Mouse (Mus musculus) urinary bladder, postnatal 14 days (tissue): Measurements from ENCODE around the gene Borcs6.

Source experiments
- DNase-seq: peaks from one replicate; pipeline ENCODE4 v3.0.0; 2021; ENCODE audit warnings: low spot score

Gene Borcs6

DNA sequence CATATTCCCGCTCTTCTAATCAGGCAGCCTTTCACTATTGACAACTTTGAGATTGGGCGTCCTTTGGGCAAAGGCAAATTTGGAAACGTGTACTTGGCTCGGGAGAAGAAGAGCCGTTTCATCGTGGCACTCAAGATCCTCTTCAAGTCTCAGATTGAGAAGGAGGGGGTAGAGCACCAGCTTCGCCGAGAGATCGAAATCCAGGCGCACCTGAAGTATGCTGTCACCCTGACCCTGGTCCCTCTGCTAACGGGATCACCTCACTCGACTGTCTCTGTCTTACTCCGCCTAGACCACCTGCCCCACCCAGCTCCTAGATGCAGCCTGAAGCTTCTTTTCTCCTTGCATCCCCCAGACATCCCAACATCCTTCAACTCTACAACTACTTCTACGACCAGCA lies 11.4 kb upstream of the Borcs6 start:
- no peak for DNase-seq

DNA sequence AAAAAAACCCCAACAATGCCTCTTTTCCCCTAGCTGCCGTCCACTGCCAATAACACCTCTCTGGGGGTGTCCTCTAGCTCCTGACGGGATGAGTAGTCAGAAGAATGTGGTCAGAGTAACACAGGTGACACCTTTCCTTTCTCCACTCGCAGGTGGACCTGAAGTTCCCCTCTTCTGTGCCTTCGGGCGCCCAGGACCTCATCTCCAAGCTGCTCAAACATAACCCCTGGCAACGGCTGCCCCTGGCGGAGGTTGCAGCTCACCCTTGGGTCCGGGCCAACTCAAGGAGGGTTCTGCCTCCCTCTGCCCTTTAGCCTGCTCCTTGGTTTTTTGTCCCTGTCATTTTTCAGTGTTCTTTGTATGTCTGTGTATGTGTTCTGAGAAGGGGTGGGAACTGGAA lies 8.8 kb upstream of the Borcs6 start:
- no peak for DNase-seq

- no peak for DNase-seq
Measured at GRCm38 (mm10) chr11:69051771-69052170, 7.7 kb upstream of the Borcs6 start.

DNA sequence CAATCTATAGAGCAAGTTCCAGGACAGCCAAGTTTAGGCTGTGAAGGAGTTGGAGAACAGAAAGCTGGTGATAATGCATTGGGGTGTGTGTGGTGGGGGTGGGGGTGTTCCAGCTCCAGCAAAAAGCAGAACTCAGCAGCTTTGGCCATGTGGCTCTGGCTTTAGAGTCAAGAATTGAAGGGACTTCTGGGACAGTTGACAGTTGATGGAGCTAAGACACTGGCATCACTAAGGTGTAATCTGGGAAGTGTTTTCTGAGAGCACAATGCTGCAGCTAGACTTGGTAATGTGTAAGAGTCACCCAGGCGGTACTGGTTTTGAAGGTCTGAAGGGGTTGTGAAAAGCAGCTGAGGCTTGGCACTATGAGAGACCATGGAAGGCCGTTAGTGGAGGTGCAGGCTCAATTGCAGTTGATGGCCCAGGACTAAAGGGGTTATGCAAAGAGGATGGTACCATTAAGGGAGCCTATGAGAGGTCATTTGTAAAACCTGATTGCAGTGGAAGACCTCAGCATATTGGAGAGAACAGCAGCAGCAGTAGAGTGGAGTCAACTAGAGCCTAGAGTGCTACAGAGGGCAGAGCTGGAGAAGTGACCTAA lies 6.6 kb upstream of the Borcs6 start:
- DNase-seq = no peak

DNA sequence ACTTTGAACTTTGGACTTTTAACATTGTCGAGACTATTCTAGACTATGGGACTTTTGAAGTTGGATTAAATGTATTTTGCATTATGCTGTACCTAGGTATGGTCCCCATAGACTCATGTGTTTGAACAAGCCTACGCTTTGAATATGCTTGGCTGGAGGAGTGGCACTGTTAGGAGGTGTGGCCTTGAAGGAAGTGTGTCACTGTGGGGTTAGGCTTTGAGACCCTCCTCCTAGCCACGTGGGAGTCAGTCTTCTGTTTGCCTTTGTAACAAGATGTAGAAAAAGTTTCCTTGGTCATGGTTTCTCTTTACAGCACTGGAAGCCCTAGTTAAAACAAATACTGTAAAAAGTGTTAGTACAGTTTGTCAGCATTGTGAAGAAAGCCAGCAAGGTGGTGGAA lies 5.7 kb upstream of the Borcs6 start:
- no peak for DNase-seq

DNA sequence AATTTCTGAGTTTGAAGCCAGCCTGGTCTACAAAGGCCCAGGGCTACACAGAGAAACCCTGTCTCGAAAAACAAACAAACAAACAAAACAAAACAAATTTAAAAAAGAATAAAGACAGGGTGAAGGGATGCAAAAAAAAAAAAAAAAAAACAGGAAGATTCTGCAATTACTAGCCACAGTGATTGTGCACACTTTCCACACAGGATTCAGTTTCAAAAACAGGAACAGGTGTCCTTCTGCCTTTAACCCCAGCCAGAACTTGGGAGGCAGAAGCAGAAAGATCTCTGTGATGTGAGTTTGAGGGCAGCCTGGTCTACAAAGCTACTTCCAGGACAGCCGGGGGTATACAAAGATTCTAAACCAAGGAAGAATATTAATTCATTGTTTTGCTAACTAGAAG lies 1.3 kb upstream of the Borcs6 start:
- no peak for DNase-seq

GRCm38 (mm10) chr11:69058729-69059356 lies 674 bp upstream of the Borcs6 start:
- DNase-seq = no peak

DNA sequence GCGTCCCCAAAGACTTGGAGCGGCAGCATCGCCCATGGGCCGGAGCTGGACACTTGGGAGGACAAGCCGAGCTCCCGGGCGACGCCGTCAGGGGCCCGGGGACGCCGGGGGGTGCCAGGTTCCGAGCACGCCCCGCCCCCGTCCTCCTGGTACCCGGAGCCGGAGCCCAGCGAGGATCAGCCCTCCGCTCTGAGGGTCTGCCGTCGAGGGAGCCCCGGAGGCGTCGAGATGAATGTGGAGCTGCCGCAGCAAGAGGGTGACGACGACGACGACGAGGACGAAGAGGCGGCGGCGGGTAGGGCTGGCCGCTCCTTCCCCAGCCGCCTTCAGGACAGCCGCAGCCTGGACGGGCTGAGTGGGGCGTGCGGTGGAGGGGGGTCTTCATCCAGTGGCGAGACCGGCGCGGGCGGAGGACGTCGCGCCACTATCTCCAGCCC lies 476 bp downstream of the Borcs6 start:
- DNase-seq = peak; percentile 49

GRCm38 (mm10) chr11:69060448-69061254 lies 1.1 kb downstream of the Borcs6 start:
- DNase-seq = peak; percentile 51

GRCm38 (mm10) chr11:69061255-69061912 lies 1.9 kb downstream of the Borcs6 start:
- DNase-seq = no peak

GRCm38 (mm10) chr11:69062194-69062760 lies 2.8 kb downstream of the Borcs6 start:
- DNase-seq = peak; percentile 77

DNA sequence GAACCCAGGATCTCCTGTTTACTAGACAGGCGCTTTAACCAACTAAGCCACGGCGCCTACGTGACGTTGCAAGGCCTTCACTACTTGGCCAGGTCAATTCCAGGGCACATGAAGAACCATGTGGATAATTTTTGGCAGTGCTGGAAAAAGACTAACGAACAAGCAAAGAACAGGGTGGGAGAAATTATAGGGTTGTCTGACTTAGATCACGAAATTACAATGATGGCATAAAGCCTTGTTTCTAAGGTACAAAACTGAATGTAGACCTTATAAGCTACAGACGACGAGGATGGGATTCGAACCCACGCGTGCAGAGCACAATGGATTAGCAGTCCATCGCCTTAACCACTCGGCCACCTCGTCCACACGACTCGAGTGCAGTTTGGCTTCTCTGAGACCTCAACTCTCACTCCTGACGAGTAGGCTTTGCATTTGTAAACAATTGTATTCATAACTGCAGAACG lies 3.3 kb downstream of the Borcs6 start:
- DNase-seq = peak; percentile 96

DNA sequence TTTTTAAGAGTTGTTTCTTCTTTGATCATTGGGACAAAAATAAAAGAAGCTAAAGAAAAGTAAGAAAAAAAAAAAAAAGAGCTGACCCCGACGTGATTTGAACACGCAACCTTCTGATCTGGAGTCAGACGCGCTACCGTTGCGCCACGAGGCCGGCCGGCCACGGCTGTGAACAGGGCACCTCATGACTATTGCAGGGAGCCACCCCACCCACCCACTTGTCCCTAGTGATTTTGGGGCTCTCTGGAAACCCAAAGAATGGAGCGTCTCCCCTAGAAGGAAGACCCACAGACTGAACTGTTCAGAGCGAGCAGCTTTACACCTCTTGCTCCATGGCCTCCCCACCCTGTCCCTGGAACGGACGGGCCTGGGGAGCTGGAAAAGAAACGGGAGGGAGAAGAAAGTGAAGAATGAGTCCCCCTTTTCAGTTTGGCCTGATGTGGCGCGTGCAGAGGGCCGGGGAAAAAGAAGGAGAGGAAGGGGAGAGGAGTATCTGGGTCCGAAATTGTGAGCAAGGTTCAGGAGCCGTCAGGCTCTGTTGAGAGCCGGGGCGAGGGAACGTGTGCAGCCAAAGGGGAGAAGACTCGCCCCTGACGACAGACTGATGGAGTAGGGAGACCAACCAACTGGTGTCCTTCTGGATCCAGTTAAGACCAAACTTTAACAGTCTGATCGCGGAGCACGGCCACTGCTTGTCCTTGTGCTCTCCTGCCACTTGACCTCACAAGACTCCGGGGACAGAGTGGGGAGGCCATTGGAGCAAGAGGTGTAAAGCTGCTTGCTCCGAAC lies 4.1 kb downstream of the Borcs6 start:
- DNase-seq = peak; percentile 81

DNA sequence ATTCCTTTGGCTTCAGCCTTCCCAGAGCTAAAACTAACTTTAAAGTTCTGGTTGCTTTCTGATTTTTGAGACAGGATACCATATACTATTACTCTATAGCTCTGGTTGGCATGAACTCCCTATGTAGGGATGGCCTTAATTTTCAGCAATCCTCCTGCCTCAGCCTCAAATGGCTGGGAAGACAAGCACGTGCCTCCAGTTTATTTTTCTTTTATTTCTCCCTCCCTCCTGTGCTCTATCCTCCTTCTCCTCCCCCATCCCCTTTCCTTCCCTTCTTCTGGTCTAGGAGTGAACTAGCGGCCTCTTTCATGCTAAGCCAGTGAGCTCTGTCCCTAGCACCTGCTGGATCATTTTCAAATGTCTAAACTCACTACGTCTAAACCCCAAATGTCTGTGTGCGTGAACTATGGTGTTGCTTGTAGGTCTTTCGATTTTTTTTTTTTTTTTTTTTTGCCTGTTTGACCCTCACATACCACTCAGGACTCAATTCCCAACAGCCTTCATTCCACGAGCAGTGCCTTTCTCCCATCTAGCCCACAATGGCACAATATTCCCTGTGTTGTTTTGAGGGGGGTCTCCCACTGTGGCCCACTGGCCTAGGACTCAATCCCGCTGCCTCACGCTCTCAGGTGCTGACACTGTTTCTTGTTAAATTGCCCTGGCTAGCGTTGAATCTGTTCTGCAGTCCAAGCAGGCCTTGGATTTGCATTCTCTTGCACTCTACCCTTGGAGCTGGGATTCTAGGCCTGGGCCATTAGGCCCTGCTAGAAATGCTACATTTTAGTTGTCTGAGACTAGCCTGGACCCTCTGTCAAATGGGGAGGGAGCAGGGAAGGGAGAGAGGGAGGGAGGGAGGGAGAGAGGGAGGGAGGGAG lies 5.0 kb downstream of the Borcs6 start:
- no peak for DNase-seq

DNA sequence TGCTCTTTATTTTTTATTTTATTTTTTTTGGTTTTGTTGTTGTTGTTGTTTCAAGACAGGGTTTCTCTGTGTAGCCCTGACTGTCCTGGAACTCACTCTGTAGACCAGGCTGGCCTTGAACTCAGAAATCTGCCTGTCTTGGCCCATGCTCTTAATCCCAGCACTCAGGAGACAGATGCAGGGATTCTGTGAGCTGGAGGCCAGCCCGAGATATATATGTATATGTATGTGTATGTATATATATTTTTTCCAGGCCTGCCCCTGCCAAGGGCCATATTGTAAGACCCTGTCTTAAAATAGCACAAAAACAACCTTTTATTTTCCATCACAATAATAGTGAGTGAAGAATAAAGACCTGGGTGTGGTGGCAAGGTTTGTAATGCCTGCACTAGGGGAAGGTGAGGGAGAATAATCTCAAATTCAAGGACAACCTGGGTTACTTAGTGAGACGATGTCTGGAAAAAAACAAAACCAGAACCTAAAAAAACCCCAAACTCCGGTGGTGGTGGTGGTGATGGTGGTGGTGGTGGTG lies 5.9 kb downstream of the Borcs6 start:
- DNase-seq = no peak

DNA sequence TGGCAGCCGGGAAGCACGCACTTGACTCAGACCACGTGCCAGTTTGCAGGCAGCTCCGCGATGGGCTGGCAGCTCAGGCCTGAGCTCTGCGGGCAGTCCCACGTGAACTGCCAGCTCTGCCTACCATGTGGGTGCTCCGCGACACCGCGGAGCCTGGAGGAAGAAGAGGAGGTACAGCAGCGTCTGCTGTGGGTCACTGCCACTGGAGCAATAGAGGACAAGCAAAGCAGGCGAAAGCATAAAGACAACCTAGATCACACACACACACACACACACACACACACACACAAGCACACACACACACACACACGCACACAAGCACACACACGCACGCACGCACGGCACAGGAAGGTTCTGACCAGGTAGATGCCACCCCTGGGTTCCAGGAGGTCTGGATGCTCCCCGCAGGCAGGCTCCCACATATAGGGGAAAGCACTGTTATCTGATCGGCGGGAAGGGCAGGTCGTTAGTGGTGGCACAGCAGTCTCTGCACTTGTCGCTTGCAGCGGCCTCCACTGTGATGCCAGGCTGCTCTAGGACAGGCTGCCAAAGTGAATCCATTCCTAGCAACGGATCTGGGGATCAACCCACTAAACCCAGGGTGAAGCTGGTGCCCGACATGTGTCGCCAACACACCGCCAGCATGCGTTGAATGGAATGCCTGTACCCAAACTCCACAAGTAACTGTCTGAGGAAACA lies 6.8 kb downstream of the Borcs6 start:
- DNase-seq = no peak

- peak; percentile 89 for DNase-seq
Measured at GRCm38 (mm10) chr11:69066956-69067355, 7.4 kb downstream of the Borcs6 start.

DNA sequence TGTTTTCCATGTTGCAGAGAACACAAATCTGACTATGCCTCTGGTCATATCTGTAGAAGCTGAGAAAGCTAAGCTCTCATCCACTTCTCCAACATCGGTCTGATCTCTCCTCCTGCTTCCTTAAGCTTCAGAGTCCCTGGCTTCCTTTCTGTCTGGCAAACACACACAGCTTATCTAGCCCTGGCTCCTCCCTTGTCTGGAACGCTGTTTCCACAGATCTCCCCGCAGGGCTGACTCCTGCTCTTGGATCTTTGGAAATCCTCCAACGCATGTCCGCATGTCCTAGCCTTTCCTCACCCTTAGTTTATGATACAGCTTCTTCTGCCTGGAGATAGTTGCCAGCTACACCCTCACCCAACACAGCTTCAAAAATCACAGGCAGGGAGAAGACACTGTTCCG lies 8.1 kb downstream of the Borcs6 start:
- DNase-seq = peak; percentile 59

GRCm38 (mm10) chr11:69070093-69070492 lies 10.6 kb downstream of the Borcs6 start:
- no peak for DNase-seq
